Mouse (Mus musculus): ENCODE results near the gene Ddx31. TPM values are rescaled to one million over a fixed set of nuclear protein-coding genes. Genes with fewer than 3 reads are reported as not detected.

The Ddx31 gene
- polyA plus RNA-seq, 1 experiment, result 5.2 TPM

DNA sequence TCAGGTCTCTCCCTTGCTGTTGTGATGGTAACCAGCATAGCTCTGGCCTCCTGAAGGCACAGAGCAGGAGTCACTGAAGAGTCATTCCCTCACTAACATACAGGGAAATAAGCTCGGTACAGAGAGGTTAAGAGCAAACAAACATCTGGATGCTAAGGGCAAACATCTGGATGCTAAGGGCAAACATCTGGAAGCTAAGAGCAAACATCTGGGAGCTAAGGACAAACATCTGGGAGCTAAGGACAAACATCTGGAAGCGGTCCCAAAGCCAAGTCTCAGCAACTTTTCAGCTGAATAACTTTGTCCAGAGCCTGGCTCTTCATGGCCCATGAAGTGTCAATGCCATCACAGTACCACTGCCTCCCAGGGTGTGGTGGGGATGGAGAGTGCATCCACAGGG, 40.6 kb upstream of the Ddx31 start:
- no peak for DNase-seq (ENCODE audit: low read depth in 1 of 2, low spot score in 2 of 2)
- no peak for TF ChIP-seq CTCF (IDR thresholded peaks at IDR 0.05; ENCODE audit: extremely low read depth, insufficient read depth, insufficient read length, insufficient replicate concordance)
- no peak for TF ChIP-seq POLR2A (IDR thresholded peaks at IDR 0.05; ENCODE audit: low read depth, low read length)
- H3K27ac ChIP-seq (ENCODE audit: insufficient read depth, low read length), result no peak overlapping the region
- no peaks in the 10 kb centered on the region for H3K27me3 ChIP-seq (ENCODE audit: control insufficient read depth, insufficient read depth, low read length)
- H3K36me3 ChIP-seq (ENCODE audit: control insufficient read depth, insufficient read depth, low read length), result no peaks in the 10 kb centered on the region
- no peak overlapping the region for H3K4me3 ChIP-seq (ENCODE audit: extremely low read depth, insufficient read depth, insufficient read length)
- WGBS, result 88% methylated on average over 2 of the region's 2 CpGs
- no peaks in the 10 kb centered on the region for H3K4me1 ChIP-seq (ENCODE audit: control insufficient read depth, insufficient read depth, insufficient read length)

DNA sequence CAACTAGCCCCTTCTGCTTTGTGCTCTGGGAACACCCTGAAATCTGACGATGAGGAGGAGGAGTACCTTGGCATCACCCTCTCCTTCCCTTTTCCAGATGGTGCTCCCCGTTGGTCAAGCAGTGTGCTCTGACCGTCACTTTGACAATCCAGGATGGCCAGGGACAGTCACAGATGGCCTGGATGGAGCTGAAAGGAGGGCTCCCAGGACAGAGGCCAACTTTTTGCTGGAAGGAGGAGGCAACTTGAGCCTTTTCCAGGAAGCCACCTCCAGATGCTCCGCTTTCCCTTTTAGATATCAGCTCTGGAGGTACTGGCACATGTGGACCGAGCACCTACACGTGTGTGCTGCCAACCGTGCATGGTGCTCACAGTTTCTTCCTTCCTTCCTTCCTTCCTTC, 36.8 kb upstream of the Ddx31 start:
- no peak for DNase-seq (ENCODE audit: low read depth in 1 of 2, low spot score in 2 of 2)
- WGBS, result 77% methylated on average over 7 of the region's 7 CpGs
- no peaks in the 10 kb centered on the region for H3K36me3 ChIP-seq (ENCODE audit: control insufficient read depth, insufficient read depth, low read length)

DNA sequence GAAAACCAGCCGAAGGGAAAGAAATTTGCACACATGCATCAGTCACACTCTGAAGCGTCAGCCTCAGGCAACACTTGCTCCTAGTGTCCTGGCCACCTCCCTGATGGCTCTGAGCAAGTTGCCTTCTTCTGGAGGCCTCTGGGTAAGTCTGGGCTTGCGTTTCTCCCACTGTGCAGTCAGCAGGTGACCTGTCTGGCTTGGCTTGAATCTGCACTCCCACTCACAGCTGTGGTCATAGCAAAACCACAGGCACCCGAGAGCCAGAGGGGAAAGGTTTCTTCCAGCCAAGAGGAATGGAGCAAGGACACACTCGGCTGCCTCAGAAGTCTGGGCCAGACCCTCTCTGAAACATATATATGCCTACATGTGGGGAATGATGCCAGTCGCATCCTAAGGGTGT, 31.4 kb upstream of the Ddx31 start:
- 79% methylated on average over 6 of the region's 6 CpGs for WGBS
- no peaks in the 10 kb centered on the region for H3K4me1 ChIP-seq (ENCODE audit: control insufficient read depth, insufficient read depth, insufficient read length)
- no peak for DNase-seq (ENCODE audit: low read depth in 1 of 2, low spot score in 2 of 2)
- H3K27ac ChIP-seq (ENCODE audit: insufficient read depth, low read length), result no peak overlapping the region
- no peak overlapping the region for H3K4me3 ChIP-seq (ENCODE audit: extremely low read depth, insufficient read depth, insufficient read length)
- H3K36me3 ChIP-seq (ENCODE audit: control insufficient read depth, insufficient read depth, low read length), result no peaks in the 10 kb centered on the region
- TF ChIP-seq CTCF (IDR thresholded peaks at IDR 0.05; ENCODE audit: extremely low read depth, insufficient read depth, insufficient read length, insufficient replicate concordance), result no peak
- TF ChIP-seq POLR2A (IDR thresholded peaks at IDR 0.05; ENCODE audit: low read depth, low read length), result no peak
- H3K27me3 ChIP-seq (ENCODE audit: control insufficient read depth, insufficient read depth, low read length), result no peaks in the 10 kb centered on the region; the same call in 1 of the 2 replicates

More for the DNA sequence above, 36.8 kb upstream of the Ddx31 start:
- Histone ChIP-seq H3K27me3 (ENCODE audit: control insufficient read depth, insufficient read depth, low read length) (no peaks in the 10 kb centered on the region), H3K27ac (ENCODE audit: insufficient read depth, low read length) (no peak overlapping the region), H3K4me3 (ENCODE audit: extremely low read depth, insufficient read depth, insufficient read length) (no peak overlapping the region), H3K4me1 (ENCODE audit: control insufficient read depth, insufficient read depth, insufficient read length) (no peaks in the 10 kb centered on the region)
- TF ChIP-seq CTCF (IDR thresholded peaks at IDR 0.05; ENCODE audit: extremely low read depth, insufficient read depth, insufficient read length, insufficient replicate concordance) (no peak), POLR2A (IDR thresholded peaks at IDR 0.05; ENCODE audit: low read depth, low read length) (no peak)

DNA sequence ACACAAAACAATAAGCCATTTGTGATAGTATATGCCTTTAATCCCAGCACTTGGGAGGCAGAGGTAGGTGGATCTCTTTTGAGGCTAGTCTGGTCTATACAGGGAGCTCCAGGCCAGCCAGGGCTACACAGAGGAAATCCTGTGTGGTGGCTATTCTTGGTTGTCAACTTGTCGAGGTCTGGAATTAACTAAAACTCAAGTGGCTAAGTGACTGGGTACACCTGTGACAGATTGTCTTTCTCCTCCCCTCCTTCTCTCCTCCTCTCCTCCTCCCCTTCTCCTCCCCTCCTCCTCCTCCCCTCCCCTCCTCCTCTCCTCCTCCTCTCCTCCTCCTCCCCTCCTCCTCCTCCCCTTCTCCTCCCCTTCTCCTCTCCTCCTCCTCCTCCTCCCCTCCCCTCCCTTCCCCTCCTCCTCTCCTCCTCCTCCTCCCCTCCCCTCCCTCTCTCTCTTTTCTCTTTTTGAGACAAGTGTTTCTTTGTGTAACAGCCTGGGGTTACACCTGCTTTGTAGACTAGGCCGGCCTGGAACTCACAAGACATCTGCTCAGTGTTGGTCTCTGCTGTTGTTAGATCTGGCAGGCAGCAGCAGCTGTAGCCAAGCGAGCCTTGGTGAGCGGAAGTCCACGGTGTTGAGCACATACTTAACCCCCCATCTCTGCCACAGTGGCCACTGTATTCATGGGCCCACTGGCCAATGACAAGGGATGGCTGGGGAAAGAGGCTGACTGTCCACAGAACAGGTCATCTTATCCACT, 29.8 kb upstream of the Ddx31 start:
- no peak for DNase-seq (ENCODE audit: low read depth in 1 of 2, low spot score in 2 of 2)
- no peaks in the 10 kb centered on the region for H3K36me3 ChIP-seq (ENCODE audit: control insufficient read depth, insufficient read depth, low read length)
- TF ChIP-seq POLR2A (IDR thresholded peaks at IDR 0.05; ENCODE audit: low read depth, low read length) (no peak), CTCF (IDR thresholded peaks at IDR 0.05; ENCODE audit: extremely low read depth, insufficient read depth, insufficient read length, insufficient replicate concordance) (no peak)
- no peak overlapping the region for H3K27ac ChIP-seq (ENCODE audit: insufficient read depth, low read length)
- H3K4me3 ChIP-seq (ENCODE audit: extremely low read depth, insufficient read depth, insufficient read length), result no peak overlapping the region
- 54% methylated on average over 5 of the region's 5 CpGs for WGBS
- H3K27me3 ChIP-seq (ENCODE audit: control insufficient read depth, insufficient read depth, low read length), result no peaks in the 10 kb centered on the region; the same call in 1 of the 2 replicates
- H3K4me1 ChIP-seq (ENCODE audit: control insufficient read depth, insufficient read depth, insufficient read length), result no peaks in the 10 kb centered on the region

DNA sequence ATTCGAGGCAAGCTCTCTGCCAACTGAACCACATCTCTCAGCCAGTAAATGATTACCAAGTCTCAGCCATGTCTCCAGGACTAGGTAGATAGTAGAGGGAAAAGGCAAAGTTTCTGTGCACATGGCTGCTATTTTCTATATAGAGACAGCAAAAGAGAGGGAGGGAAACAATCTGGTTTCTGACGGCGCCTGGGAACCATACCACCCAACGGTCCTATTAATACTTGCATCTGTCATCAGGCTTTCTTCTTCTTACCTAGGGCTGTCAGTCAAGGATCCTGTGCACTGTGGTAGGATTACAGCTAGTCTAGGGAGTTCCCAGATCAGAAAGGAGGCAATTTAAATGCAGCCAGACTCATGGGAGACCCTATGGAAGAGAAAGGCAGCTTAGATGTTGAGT, 21.3 kb upstream of the Ddx31 start:
- 80% methylated on average over 4 of the region's 4 CpGs for WGBS
- Histone ChIP-seq H3K4me1 (ENCODE audit: control insufficient read depth, insufficient read depth, insufficient read length) (no peaks in the 10 kb centered on the region), H3K4me3 (ENCODE audit: extremely low read depth, insufficient read depth, insufficient read length) (no peak overlapping the region), H3K27me3 (ENCODE audit: control insufficient read depth, insufficient read depth, low read length) (no peaks in the 10 kb centered on the region), H3K36me3 (ENCODE audit: control insufficient read depth, insufficient read depth, low read length) (peaks cover 1% of the 10 kb centered on the region; the same call in 1 of the 2 replicates), H3K27ac (ENCODE audit: insufficient read depth, low read length) (no peak overlapping the region)
- no peak for DNase-seq (ENCODE audit: low read depth in 1 of 2, low spot score in 2 of 2)
- TF ChIP-seq POLR2A (IDR thresholded peaks at IDR 0.05; ENCODE audit: low read depth, low read length) (no peak), CTCF (IDR thresholded peaks at IDR 0.05; ENCODE audit: extremely low read depth, insufficient read depth, insufficient read length, insufficient replicate concordance) (no peak)

DNA sequence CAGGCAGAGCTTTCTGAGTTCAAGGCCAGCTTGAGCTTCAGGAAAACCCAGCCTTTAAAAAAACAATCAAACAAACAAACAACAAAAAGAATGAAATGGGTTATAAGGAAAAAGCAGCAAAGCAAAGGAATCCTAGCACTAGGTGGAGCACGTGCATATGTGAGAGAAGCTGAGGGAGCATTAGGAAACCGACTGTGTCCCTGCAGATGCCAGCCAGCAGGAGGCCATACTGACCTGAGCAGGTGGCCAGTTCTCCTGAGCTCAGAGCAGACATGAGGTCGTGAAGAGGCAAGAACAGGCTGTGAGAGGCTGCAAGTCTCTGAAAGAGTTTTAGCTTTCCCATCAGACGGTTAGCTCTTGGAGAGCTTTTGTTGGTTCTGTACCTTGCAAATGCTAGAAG, 10.9 kb upstream of the Ddx31 start:
- Histone ChIP-seq H3K27me3 (ENCODE audit: control insufficient read depth, insufficient read depth, low read length) (no peaks in the 10 kb centered on the region), H3K36me3 (ENCODE audit: control insufficient read depth, insufficient read depth, low read length) (peaks cover 24% of the 10 kb centered on the region), H3K4me1 (ENCODE audit: control insufficient read depth, insufficient read depth, insufficient read length) (no peaks in the 10 kb centered on the region), H3K27ac (ENCODE audit: insufficient read depth, low read length) (no peak overlapping the region), H3K4me3 (ENCODE audit: extremely low read depth, insufficient read depth, insufficient read length) (no peak overlapping the region)
- DNase-seq (ENCODE audit: low read depth in 1 of 2, low spot score in 2 of 2), result no peak
- TF ChIP-seq POLR2A (IDR thresholded peaks at IDR 0.05; ENCODE audit: low read depth, low read length) (no peak), CTCF (IDR thresholded peaks at IDR 0.05; ENCODE audit: extremely low read depth, insufficient read depth, insufficient read length, insufficient replicate concordance) (no peak)
- 79% methylated on average over 4 of the region's 4 CpGs for WGBS

Measured in spleen, adult 2 months (tissue).